Mouse (Mus musculus) embryonic fibroblast, embryonic 13.5 days (primary cell): ENCODE data around the gene Gse1.

Experiments used
- CTCF ChIP-seq: IDR thresholded peaks from 2 replicates; pipeline ENCODE4 v1.5.1; 2011; ENCODE audit warnings: mild to moderate bottlenecking, control low read depth, low read length, moderate library complexity, borderline replicate concordance; ENCODE audit not compliant: insufficient read depth
- POLR2A ChIP-seq: IDR thresholded peaks from 2 replicates; pipeline ENCODE4 v1.6.1; 2011; ENCODE audit warnings: low read depth, mild to moderate bottlenecking, control low read depth, low read length, moderate library complexity

DNA sequence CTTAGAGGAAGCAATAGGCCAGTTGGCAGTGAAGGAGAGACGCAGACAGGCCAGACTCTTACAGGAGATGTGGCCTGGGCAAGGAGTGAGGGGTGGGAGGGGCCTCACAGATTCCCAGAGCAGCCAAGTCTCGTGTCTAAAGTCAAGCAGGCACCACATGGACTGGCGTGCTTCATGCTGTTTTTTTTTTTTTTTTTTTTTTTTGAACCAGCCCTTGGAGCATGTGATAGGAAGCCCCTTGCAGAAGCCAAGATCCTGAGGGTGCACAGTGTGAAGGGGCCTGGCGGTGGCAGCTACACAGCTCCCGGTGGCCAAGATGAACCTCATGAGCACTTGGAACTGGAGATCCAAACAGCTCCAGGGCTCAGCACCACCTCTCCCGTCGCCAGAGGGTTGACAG, 19.8 kb downstream of the Gse1 start:
- TF ChIP-seq CTCF: no peak
- no peak for TF ChIP-seq POLR2A
